Mouse (Mus musculus) liver, adult 2 months (tissue): ENCODE data around the gene Retn. TPM values are rescaled to one million over a fixed set of nuclear protein-coding genes. Genes with fewer than 3 reads are reported as not detected.

Source experiments
- DNase-seq: peaks from one replicate; pipeline ENCODE4 v3.0.0-alpha.2; 2011; ENCODE audit warnings: low read depth, low spot score; ENCODE audit errors: extremely low read depth
- H3K27ac ChIP-seq: fragments of 200-500 bp; replicated peaks from 2 replicates; pipeline ENCODE4 v1.5.1; 2012; ENCODE audit warnings: low read depth, mild to moderate bottlenecking, control low read depth, inconsistent platforms, low read length; ENCODE audit not compliant: insufficient read depth
- H3K27me3 ChIP-seq: fragments of 200-500 bp; 2 replicates; pipeline ENCODE4 v1.6.1; 2012; ENCODE audit warnings: mild to moderate bottlenecking, moderate library complexity, low read length, inconsistent platforms; ENCODE audit not compliant: control insufficient read depth, insufficient read depth
- H3K36me3 ChIP-seq: fragments of 200-500 bp; 2 replicates; pipeline ENCODE4 v1.6.1; 2012; ENCODE audit warnings: low read length, inconsistent platforms; ENCODE audit not compliant: control insufficient read depth, insufficient read depth
- H3K4me1 ChIP-seq: fragments of 200-500 bp; 2 replicates; pipeline ENCODE4 v1.6.1; 2011; ENCODE audit warnings: low read length; ENCODE audit not compliant: control insufficient read depth, insufficient read depth
- H3K4me3 ChIP-seq: fragments of 200-500 bp; 2 replicates; pipeline ENCODE4 v1.5.1; 2011; ENCODE audit warnings: low read depth, mild to moderate bottlenecking, control low read depth, low read length, moderate library complexity; ENCODE audit not compliant: insufficient read depth
- H3K79me2 ChIP-seq: fragments of 200-500 bp; 2 replicates; pipeline ENCODE4 v1.6.1; 2012; ENCODE audit warnings: inconsistent platforms, mild to moderate bottlenecking, low read length, moderate library complexity; ENCODE audit not compliant: control insufficient read depth, insufficient read depth
- H3K9ac ChIP-seq: fragments of 200-500 bp; 2 replicates; pipeline ENCODE4 v1.6.1; 2012; ENCODE audit warnings: low read depth, mild to moderate bottlenecking, control low read depth, inconsistent platforms, low read length
- CTCF ChIP-seq: fragments of 200-500 bp; IDR thresholded peaks from 2 replicates; pipeline ENCODE4 v1.5.1; 2011; ENCODE audit warnings: low read depth, low read length, control low read depth
- POLR2A ChIP-seq: fragments of 200-500 bp; IDR thresholded peaks from 2 replicates; pipeline ENCODE4 v1.6.1; 2011; ENCODE audit warnings: low read length, control low read depth; ENCODE audit not compliant: insufficient read depth; ENCODE audit errors: extremely low read depth
- WGBS: fragments of 180-500 bp; shearing (Covaris S2); methylation state at CpG from one replicate; pipeline ENCODE4 v1.1.7; 2018; 5-methylcytosine and 5-hydroxymethylcytosine counted together
- polyA plus RNA-seq: library from polyadenylated mRNA; depleted of rRNA; stranded (reverse); fragments of >200 nt; gene quantifications from 2 replicates; pipeline ENCODE4 v1.2.3, GENCODE M21; 2012; rRNA removed
- total RNA-seq: library from RNA; depleted of rRNA; stranded (reverse); fragments of >200 nt; gene quantifications from 2 replicates; pipeline ENCODE4 v1.2.3, GENCODE M21; 2014; rRNA removed

The Retn gene
- total and polyA plus RNA-seq, 2 experiments: 0.09 TPM; not detected in 1

DNA sequence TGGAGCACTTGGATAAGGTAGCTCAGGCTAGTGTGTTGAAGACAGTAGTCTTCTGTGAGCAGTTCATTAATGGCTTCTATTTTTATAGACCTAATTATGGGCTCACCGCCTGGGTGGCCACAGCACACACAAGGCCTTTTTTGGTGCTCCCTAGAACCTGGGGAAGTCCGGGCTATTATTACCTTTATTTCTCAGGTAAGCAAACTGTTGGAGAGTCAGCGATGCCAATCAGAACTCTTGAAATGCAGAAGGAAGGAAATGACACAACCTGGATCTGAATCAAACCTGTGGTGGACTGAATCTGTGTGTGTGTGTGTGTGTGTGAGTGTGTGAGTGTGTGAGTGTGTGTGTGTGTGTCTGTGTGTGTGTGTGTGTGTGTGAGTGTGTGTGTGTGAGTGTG, 38.6 kb downstream of the Retn start, which contains the start of gene Fcer2a:
Gene Fcer2a, minus strand, starts transcription at position 55 of the 400 bp plus-strand sequence.
- TF ChIP-seq POLR2A (no peak), CTCF (no peak)
- Histone ChIP-seq H3K36me3 (no peaks in the 10 kb centered on the region), H3K79me2 (no peaks in the 10 kb centered on the region), H3K9ac (no peak within 1 kb of the TSS), H3K27ac (no peak within 1 kb of the TSS), H3K4me3 (no peak within 1 kb of the TSS), H3K27me3 (0 out of 2 replicates have a peak, but pooled peaks cover 3% of the 10 kb centered on the region), H3K4me1 (no peaks in the 10 kb centered on the region)
- 85% methylated on average over 3 of the region's 3 CpGs for whole genome bisulfite sequencing
- DNase-seq: no peak

DNA sequence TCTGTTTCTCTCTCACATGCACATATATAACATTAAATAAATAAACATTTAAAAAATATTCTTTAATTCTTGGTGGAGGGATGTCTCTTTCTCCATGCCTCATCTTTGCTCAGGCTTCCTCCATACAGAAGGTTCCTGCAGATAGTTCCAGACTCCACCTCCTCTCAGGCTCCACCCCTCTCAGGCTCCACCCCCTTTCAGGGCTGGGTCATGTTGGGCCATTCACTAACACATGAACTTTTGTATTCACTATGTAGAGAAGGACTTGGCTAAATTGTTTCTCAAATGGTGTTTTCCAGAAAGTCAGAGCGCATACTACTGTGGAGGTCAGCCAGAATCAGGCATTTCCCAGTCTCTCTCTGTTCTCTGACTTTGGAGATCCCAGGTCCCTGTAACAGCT, 45.9 kb downstream of the Retn start:
- Histone ChIP-seq H3K4me3 (no peak overlapping the region), H3K36me3 (no peaks in the 10 kb centered on the region), H3K4me1 (no peaks in the 10 kb centered on the region), H3K9ac (no peak overlapping the region), H3K79me2 (no peaks in the 10 kb centered on the region), H3K27me3 (no peaks in the 10 kb centered on the region), H3K27ac (no peak overlapping the region)
- 69% methylated on average over 1 of the region's 1 CpGs for WGBS
- no peak for DNase-seq
- TF ChIP-seq POLR2A: no peak
- TF ChIP-seq CTCF: no peak

DNA sequence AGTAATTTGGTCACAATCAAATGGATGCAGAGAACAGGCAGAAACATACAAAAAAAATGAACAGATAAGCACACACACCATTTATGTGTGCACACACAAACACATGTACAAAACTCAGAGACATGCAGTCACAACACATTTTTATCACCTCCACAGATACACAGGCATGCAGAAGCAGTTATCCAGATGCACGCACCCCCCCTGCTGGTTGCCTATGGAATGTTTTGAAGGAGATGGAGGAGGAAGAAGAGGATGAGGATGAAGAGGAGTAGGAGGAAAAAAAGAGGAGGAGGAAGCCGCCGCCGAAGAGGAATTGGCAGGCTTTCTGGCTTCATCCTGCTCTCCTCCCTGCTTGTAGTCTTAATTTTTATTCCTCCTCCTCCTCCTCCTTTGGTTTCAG, 50.1 kb downstream of the Retn start:
- DNase-seq: no peak
- 44% methylated on average over 4 of the region's 4 CpGs for WGBS
- H3K27ac ChIP-seq: no peak overlapping the region
- H3K79me2 ChIP-seq: no peaks in the 10 kb centered on the region
- no peaks in the 10 kb centered on the region for H3K27me3 ChIP-seq
- no peaks in the 10 kb centered on the region for H3K36me3 ChIP-seq
- TF ChIP-seq CTCF (peak; percentile 44; the same call in 1 of the 2 replicates), POLR2A (no peak)
- H3K4me3 ChIP-seq: no peak overlapping the region
- H3K4me1 ChIP-seq: no peaks in the 10 kb centered on the region; the same call in 1 of the 2 replicates
- no peak overlapping the region for H3K9ac ChIP-seq

DNA sequence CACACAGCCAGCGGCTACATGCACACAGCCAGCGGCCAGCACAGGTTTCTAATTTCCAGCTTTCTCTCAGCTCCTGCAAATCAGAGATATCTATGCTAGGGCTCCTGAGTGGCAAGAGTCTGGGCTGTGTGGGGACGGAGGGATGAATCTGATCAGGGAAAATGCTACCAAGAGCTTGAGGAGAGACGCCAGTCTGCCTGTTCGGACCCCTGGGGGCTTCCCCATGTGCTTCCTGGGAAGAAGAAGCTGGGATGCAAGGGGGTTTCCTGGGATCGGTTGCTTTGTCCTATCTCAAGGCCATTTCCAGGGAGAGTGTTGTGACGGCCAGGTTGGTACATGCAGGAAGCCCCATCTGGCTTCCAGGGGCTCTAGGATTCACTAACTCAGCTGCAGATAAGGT, 52.0 kb downstream of the Retn start:
- peak overlapping the region; percentile 34 for H3K27ac ChIP-seq
- H3K27me3 ChIP-seq: no peaks in the 10 kb centered on the region
- no peak overlapping the region for H3K9ac ChIP-seq
- H3K36me3 ChIP-seq: no peaks in the 10 kb centered on the region
- no peak overlapping the region for H3K4me3 ChIP-seq
- H3K4me1 ChIP-seq: peaks cover 3% of the 10 kb centered on the region; the same call in 1 of the 2 replicates
- DNase-seq: no peak
- no peak for TF ChIP-seq POLR2A
- no peak for TF ChIP-seq CTCF
- WGBS: 50% methylated on average over 7 of the region's 7 CpGs
- no peaks in the 10 kb centered on the region for H3K79me2 ChIP-seq

Other genes starting within 250 kb of the Retn start
- 23.0 and 27.8 TPM in 2 replicates for gene Pex11g, start 188.1 kb upstream of the Retn start, total RNA-seq
- 51.2 and 52.4 TPM in 2 replicates for gene Pex11g, start 188.1 kb upstream of the Retn start, polyA plus RNA-seq
- gene Tex45, start 184.9 kb upstream of the Retn start, total RNA-seq: 0.07 TPM in 1 of 2 replicates, not detected in the other
- gene Tex45, start 184.9 kb upstream of the Retn start, polyA plus RNA-seq: 0.28 TPM in 1 of 2 replicates, not detected in the other
- 2.7 and 4.4 TPM in 2 replicates for gene Zfp358, start 162.6 kb upstream of the Retn start, total RNA-seq
- 20.8 and 25.9 TPM in 2 replicates for gene Zfp358, start 162.6 kb upstream of the Retn start, polyA plus RNA-seq
- gene Mcoln1, start 155.3 kb upstream of the Retn start, total RNA-seq: 38.1 and 44.2 TPM in 2 replicates
- 210 and 227 TPM in 2 replicates for gene Mcoln1, start 155.3 kb upstream of the Retn start, polyA plus RNA-seq
- gene Pnpla6, start 140.4 kb upstream of the Retn start, total RNA-seq: 14.4 and 15.9 TPM in 2 replicates
- 25.8 and 36.5 TPM in 2 replicates for gene Pnpla6, start 140.4 kb upstream of the Retn start, polyA plus RNA-seq
- gene C330021F23Rik, start 87.8 kb upstream of the Retn start, total RNA-seq: 5.9 and 7.4 TPM in 2 replicates
- 9.0 and 10.0 TPM in 2 replicates for gene C330021F23Rik, start 87.8 kb upstream of the Retn start, polyA plus RNA-seq
- gene Camsap3, start 68.5 kb upstream of the Retn start, total RNA-seq: 4.1 and 6.5 TPM in 2 replicates
- gene Camsap3, start 68.5 kb upstream of the Retn start, polyA plus RNA-seq: 12.8 and 19.6 TPM in 2 replicates
- 14.9 and 15.2 TPM in 2 replicates for gene Xab2, start 34.5 kb upstream of the Retn start, total RNA-seq
- gene Xab2, start 34.5 kb upstream of the Retn start, polyA plus RNA-seq: 21.1 and 26.8 TPM in 2 replicates
- gene Pet100, start 34.2 kb upstream of the Retn start, total RNA-seq: 26.1 and 28.1 TPM in 2 replicates
- 12.2 and 12.8 TPM in 2 replicates for gene Pet100, start 34.2 kb upstream of the Retn start, polyA plus RNA-seq
- not detected in 2 replicates for gene Pcp2, start 30.2 kb upstream of the Retn start, total RNA-seq
- gene Pcp2, start 30.2 kb upstream of the Retn start, polyA plus RNA-seq: not detected in 2 replicates
- 33.6 and 37.5 TPM in 2 replicates for gene Stxbp2, start 24.8 kb upstream of the Retn start, total RNA-seq
- 54.0 and 78.2 TPM in 2 replicates for gene Stxbp2, start 24.8 kb upstream of the Retn start, polyA plus RNA-seq
- 0.28 TPM in 1 of 2 replicates, not detected in the other for gene Mcemp1, start 10.0 kb downstream of the Retn start, total RNA-seq
- gene Mcemp1, start 10.0 kb downstream of the Retn start, polyA plus RNA-seq: 0.11 TPM in 1 of 2 replicates, not detected in the other
- 1.9 and 2.6 TPM in 2 replicates for gene Fcor, start 16.6 kb downstream of the Retn start, total RNA-seq
- gene Fcor, start 16.6 kb downstream of the Retn start, polyA plus RNA-seq: 1.1 and 5.7 TPM in 2 replicates
- 15.3 and 18.3 TPM in 2 replicates for gene Trappc5, start 20.5 kb downstream of the Retn start, total RNA-seq
- gene Trappc5, start 20.5 kb downstream of the Retn start, polyA plus RNA-seq: 22.5 and 25.0 TPM in 2 replicates
- gene Fcer2a, start 38.4 kb downstream of the Retn start, total RNA-seq: 0.09 and 0.27 TPM in 2 replicates
- gene Fcer2a, start 38.4 kb downstream of the Retn start, polyA plus RNA-seq: 0.49 and 0.51 TPM in 2 replicates
- gene Clec4g, start 64.9 kb downstream of the Retn start, total RNA-seq: 100 and 133 TPM in 2 replicates
- gene Clec4g, start 64.9 kb downstream of the Retn start, polyA plus RNA-seq: 48.9 and 57.7 TPM in 2 replicates
- gene Cd209a, start 93.2 kb downstream of the Retn start, total RNA-seq: 0.09 and 0.40 TPM in 2 replicates
- 0.28 and 0.41 TPM in 2 replicates for gene Cd209a, start 93.2 kb downstream of the Retn start, polyA plus RNA-seq
- not detected in 2 replicates for gene Cd209e, start 198.5 kb downstream of the Retn start, total RNA-seq
- not detected in 2 replicates for gene Cd209e, start 198.5 kb downstream of the Retn start, polyA plus RNA-seq
- gene Cd209d, start 222.8 kb downstream of the Retn start, total RNA-seq: not detected in 2 replicates
- gene Cd209d, start 222.8 kb downstream of the Retn start, polyA plus RNA-seq: not detected in 2 replicates